Mouse (Mus musculus) hindbrain, postnatal 0 days (tissue): ENCODE results near the gene Macrod2. TPM values are rescaled to one million over a fixed set of nuclear protein-coding genes. Genes with fewer than 3 reads are reported as not detected.
A peak's percentile ranks its signal among the peaks of the same experiment; 100 is the strongest.

ENCODE experiments used
- ATAC-seq: fragments of 200-750 bp; cut with Nextera tagmentation; 2 replicates; pipeline ENCODE4 v1.8.0; 2017; ENCODE audit warnings: mild to moderate bottlenecking, moderate TSS enrichment, moderate library complexity
- DNase-seq: peaks from one replicate; pipeline ENCODE4 v3.0.0-alpha.2; 2015; ENCODE audit warnings: low spot score
- H3K27ac ChIP-seq: fragments of 300-500 bp; sonication (generic); 2 replicates; pipeline ENCODE4 v1.5.1; 2014; ENCODE audit warnings: mild to moderate bottlenecking
- H3K27me3 ChIP-seq: fragments of 300-500 bp; sonication (generic); 2 replicates; pipeline ENCODE4 v1.6.1; 2014; ENCODE audit warnings: low read length, mixed read lengths; ENCODE audit not compliant: insufficient read depth
- H3K36me3 ChIP-seq: fragments of 300-500 bp; sonication (generic); 2 replicates; pipeline ENCODE4 v1.6.1; 2014; ENCODE audit warnings: low read length, mixed read lengths; ENCODE audit not compliant: insufficient read depth
- H3K4me1 ChIP-seq: fragments of 300-500 bp; sonication (generic); 2 replicates; pipeline ENCODE4 v1.6.1; 2014; ENCODE audit warnings: antibody characterized with exemption, low read length, mixed read lengths; ENCODE audit not compliant: insufficient read depth
- H3K4me2 ChIP-seq: fragments of 300-500 bp; sonication (generic); 2 replicates; pipeline ENCODE4 v1.6.1; 2014; ENCODE audit warnings: low read depth, mild to moderate bottlenecking, low read length, moderate library complexity, mixed read lengths
- H3K4me3 ChIP-seq: fragments of 300-500 bp; sonication (generic); 2 replicates; pipeline ENCODE4 v1.5.1; 2014; ENCODE audit warnings: low read length
- H3K9ac ChIP-seq: fragments of 300-500 bp; sonication (generic); replicated peaks from 2 replicates; pipeline ENCODE4 v1.6.1; 2014; ENCODE audit warnings: mild to moderate bottlenecking, low read length, moderate library complexity, mixed read lengths
- H3K9me3 ChIP-seq: fragments of 300-500 bp; sonication (generic); 2 replicates; pipeline ENCODE4 v1.6.1; 2016; ENCODE audit warnings: low read length, mixed read lengths
- CTCF ChIP-seq: IDR thresholded peaks from 2 replicates; pipeline ENCODE4 v1.5.1; 2016; ENCODE audit warnings: antibody characterized with exemption, control low read depth, low read depth
- WGBS: fragments of 180-500 bp; shearing (Covaris S2); extraction: QIAGEN DNeasy Blood & Tissue Kit; methylation state at CpG from one replicate; pipeline ENCODE4 v1.1.7; 2014; 5-methylcytosine and 5-hydroxymethylcytosine counted together
- polyA plus RNA-seq: library from polyadenylated mRNA; unstranded; fragments of >200 nt; fragmentation: Nextera tagmentation; extraction: Ambion mirVana; gene quantifications from 2 replicates; pipeline ENCODE4 v1.2.1, GENCODE M21; 2015
- total RNA-seq: library from RNA; depleted of rRNA; stranded (reverse); fragments of >200 nt; gene quantifications from 2 replicates; pipeline ENCODE4 v1.2.3, GENCODE M21; 2014

The Macrod2 gene
- total and polyA plus RNA-seq, 2 experiments from 2014 or later: 18.3 to 60.0 TPM

DNA sequence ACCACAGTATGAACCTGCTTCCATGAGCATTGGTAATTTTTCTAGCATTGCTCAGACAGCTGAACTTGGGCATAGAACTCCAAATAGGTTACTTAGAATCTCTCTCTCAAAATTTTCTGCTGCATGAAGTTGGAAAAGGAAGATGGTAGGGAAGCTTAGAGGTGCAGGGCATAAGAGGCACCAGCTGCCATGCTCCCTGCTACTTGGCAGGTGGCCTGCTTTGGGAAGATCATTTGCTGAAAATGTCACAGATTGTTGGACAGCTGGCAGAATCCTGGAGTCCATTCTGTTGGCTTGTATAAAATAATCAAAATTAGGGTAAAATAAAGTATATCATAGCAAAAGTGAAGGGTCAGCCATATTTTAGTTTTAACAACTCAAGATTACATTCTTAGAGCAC lies 1425.7 kb downstream of the Macrod2 start:
- no peaks in the 10 kb centered on the region for H3K36me3 ChIP-seq
- no peak overlapping the region for H3K27ac ChIP-seq
- H3K27me3 ChIP-seq: no peaks in the 10 kb centered on the region
- no peaks in the 10 kb centered on the region for H3K9me3 ChIP-seq
- no peak overlapping the region for H3K9ac ChIP-seq
- no peaks in the 10 kb centered on the region for H3K4me1 ChIP-seq
- no peak for ATAC-seq
- DNase-seq: peak; percentile 80
- no peak for TF ChIP-seq CTCF
- H3K4me3 ChIP-seq: no peak overlapping the region
- no peak overlapping the region for H3K4me2 ChIP-seq

DNA sequence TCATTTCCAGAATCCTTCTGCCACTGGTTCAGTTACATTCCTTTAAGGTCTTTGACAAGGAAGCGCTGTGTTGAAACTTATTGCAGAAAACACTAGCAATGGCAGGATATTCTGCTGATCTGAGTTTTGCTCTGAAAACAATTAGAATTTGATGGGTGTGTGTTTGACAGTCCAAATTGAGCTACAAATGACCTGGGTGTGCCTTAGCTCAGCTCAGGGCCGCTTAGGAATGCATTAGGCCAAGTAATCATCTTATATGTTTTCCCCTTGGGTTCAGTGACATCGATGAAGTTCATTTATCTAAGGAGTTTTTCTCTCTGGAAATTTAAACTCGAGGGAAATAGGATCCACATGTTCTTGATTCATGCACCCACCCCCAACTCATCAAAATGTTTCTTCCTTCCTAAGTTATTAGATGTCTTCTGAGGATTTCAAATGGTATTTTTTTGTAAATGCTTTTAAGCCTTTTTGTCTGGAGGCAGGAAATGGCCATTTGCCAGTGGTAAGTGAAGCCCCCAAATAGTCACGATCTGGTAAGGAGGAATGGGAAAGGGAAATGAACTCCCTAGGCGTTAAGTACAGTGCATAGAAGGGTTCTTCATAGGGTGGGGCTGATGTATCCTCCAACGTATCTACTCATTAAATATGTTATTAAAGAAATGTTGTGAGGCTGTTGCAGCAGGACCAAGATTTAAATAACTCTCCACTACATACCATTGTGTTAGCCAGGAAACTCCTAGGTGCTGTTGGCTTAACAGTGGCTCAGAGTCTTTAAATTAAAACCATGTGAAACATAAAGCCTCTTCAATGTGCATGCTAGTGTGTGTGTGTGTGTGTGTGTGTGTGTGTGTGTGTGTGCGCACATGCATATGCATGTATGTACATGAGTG lies 1430.7 kb downstream of the Macrod2 start:
- no peak for DNase-seq
- Histone ChIP-seq H3K4me1 (no peaks in the 10 kb centered on the region), H3K36me3 (no peaks in the 10 kb centered on the region), H3K27me3 (no peaks in the 10 kb centered on the region), H3K27ac (no peak overlapping the region), H3K9ac (no peak overlapping the region), H3K4me2 (no peak overlapping the region), H3K4me3 (no peak overlapping the region), H3K9me3 (no peaks in the 10 kb centered on the region)
- no peak for TF ChIP-seq CTCF
- no peak for ATAC-seq
- 74% methylated on average over 8 of the region's 8 CpGs for WGBS

DNA sequence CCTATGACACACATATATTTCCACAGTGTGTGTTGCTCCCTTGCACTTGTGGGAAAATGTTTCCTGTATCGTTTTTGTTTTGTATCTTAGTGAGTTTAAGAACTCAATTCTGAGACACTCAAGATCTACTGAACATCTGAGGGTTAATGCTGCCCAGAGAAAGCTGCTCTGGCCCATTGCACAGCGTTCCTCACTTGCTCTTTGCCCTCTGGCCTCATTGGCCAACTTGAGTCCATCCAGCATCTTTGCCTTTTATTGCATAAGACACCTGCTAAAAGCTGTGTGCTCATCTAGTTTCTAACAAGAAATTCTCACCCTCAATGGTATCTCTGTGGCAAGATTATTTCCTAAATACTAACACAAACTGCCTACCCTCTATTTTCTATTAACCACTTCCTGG lies 1435.4 kb downstream of the Macrod2 start:
- H3K4me1 ChIP-seq: no peaks in the 10 kb centered on the region
- no peak for TF ChIP-seq CTCF
- H3K4me2 ChIP-seq: no peak overlapping the region
- H3K9me3 ChIP-seq: no peaks in the 10 kb centered on the region
- no peaks in the 10 kb centered on the region for H3K36me3 ChIP-seq
- no peaks in the 10 kb centered on the region for H3K27me3 ChIP-seq
- H3K9ac ChIP-seq: no peak overlapping the region
- no peak overlapping the region for H3K4me3 ChIP-seq
- ATAC-seq (no peak), DNase-seq (no peak)
- 75% methylated on average over 2 of the region's 2 CpGs for WGBS
- no peak overlapping the region for H3K27ac ChIP-seq

DNA sequence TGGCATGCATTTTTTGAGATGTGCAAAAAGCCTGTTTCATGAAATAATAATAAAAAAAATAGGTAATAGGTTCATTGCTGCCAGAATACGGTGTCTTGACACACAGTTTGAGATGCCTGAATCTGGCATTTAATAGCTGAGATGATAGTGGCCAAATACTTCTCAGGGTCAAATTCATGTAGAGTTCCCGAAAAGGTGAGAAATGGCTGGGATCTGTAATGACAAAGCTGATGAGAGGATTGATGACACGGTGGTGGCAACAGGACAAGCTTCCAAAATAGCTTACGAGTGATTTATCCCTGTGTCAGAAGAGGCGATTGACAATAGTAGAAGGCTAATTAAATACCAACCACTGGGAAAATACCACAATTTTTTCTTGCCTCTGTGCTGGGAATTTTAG lies 1436.4 kb downstream of the Macrod2 start:
- no peak for DNase-seq
- H3K4me3 ChIP-seq: no peak overlapping the region
- WGBS: 72% methylated on average over 5 of the region's 5 CpGs
- no peak overlapping the region for H3K9ac ChIP-seq
- H3K9me3 ChIP-seq: no peaks in the 10 kb centered on the region
- ATAC-seq: no peak
- TF ChIP-seq CTCF: no peak
- no peaks in the 10 kb centered on the region for H3K4me1 ChIP-seq
- no peaks in the 10 kb centered on the region for H3K27me3 ChIP-seq
- no peak overlapping the region for H3K27ac ChIP-seq
- H3K4me2 ChIP-seq: no peak overlapping the region
- no peaks in the 10 kb centered on the region for H3K36me3 ChIP-seq

DNA sequence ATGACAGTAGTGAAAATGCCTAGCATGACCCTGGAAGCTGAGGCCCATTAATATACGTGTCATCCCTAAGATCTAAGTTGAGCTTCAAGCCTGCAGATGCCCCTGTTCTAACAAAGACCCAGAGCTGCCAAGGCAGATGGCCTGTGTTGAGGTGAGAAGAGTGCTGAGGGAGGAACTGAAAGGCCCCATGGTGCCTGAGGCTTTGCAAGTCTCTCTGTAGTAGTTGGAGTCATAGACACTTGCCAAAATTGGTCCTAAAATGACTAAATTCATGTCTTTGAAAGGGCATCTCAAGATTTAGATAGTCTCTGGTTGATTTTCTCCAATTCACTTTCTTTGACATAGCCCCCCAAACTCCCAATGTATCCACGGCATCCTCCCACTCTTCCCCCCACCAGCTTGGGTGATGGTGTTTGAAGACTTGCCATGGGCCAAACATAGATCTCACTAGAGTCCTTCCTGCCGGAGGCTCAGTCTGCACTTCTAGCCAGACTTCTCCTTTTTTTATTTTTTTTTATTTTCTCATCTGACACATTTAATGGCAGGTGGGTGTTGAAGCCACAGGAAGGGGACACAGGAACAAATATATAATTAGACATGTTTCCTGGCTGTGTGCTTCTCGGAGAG lies 1439.2 kb downstream of the Macrod2 start:
- DNase-seq: no peak
- no peak for TF ChIP-seq CTCF
- H3K4me3 ChIP-seq: no peak overlapping the region
- no peaks in the 10 kb centered on the region for H3K27me3 ChIP-seq
- no peak for ATAC-seq
- no peak overlapping the region for H3K27ac ChIP-seq
- H3K4me2 ChIP-seq: no peak overlapping the region
- H3K36me3 ChIP-seq: no peaks in the 10 kb centered on the region
- no peaks in the 10 kb centered on the region for H3K9me3 ChIP-seq
- 83% methylated on average over 4 of the region's 4 CpGs for WGBS
- H3K9ac ChIP-seq: no peak overlapping the region
- H3K4me1 ChIP-seq: no peaks in the 10 kb centered on the region

DNA sequence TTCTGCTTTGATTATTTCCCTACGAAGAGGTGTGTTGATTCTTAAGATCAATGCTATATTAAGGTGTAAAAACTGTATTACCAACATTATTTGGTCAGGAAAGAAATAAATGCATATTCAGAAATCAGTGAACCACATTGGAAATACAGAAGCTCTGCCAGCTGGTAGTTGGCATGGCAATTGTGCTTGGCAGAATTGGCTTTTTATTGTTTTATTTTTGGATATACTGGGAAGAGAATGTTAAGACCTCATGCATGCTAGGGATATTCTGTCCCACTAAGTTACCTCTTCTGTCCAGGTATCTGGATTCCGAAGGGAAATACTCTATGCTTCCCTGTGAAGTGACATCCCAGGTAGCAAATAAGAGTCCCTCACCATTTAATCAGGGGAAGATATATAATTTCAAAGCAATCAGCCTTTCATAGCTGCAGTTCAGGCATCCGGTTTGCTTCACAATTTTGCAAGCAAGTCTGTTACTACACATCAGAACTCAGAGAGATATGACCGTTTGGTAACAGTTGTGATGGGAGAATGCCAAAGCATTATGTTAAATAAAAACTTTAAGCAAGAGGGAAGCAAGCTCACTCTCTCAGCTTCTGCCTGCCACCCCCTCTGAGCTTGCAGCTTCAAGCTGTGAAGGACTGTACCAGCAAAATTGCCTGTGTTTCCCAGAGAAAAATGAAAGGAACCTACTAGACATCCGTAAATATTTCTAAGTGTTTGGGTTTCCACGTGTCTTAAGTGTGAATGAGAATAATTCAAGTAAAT lies 1449.5 kb downstream of the Macrod2 start:
- no peaks in the 10 kb centered on the region for H3K4me1 ChIP-seq
- no peak for TF ChIP-seq CTCF
- no peaks in the 10 kb centered on the region for H3K36me3 ChIP-seq
- H3K4me3 ChIP-seq: no peak overlapping the region
- DNase-seq: no peak
- H3K9me3 ChIP-seq: no peaks in the 10 kb centered on the region
- WGBS: 68% methylated on average over 6 of the region's 6 CpGs
- no peak overlapping the region for H3K27ac ChIP-seq
- ATAC-seq: no peak
- no peak overlapping the region for H3K9ac ChIP-seq
- H3K27me3 ChIP-seq: no peaks in the 10 kb centered on the region
- no peak overlapping the region for H3K4me2 ChIP-seq
